Mouse (Mus musculus) heart, adult 2 months (tissue): ENCODE measurements around the gene Tmem125. TPM values are rescaled to one million over a fixed set of nuclear protein-coding genes. Genes with fewer than 3 reads are reported as not detected.

Experiments
- DNase-seq, 2 experiments: peaks; one replicate each; pipeline ENCODE4 v3.0.0; 2021
- H3K27ac ChIP-seq: fragments of 200-600 bp; 2 replicates; pipeline ENCODE4 v1.8.1; 2022
- H3K27me3 ChIP-seq: fragments of 200-500 bp; 2 replicates; pipeline ENCODE4 v1.6.1; 2012; ENCODE audit warnings: mild to moderate bottlenecking, low read length, inconsistent platforms, mixed read lengths; ENCODE audit not compliant: control insufficient read depth, insufficient read depth
- H3K36me3 ChIP-seq: fragments of 200-500 bp; 2 replicates; pipeline ENCODE4 v1.6.1; 2012; ENCODE audit warnings: low read length, inconsistent platforms; ENCODE audit not compliant: control insufficient read depth, insufficient read depth
- H3K4me1 ChIP-seq: fragments of 200-500 bp; 2 replicates; pipeline ENCODE4 v1.6.1; 2011; ENCODE audit warnings: low read length; ENCODE audit not compliant: control insufficient read depth, insufficient read depth
- H3K4me3 ChIP-seq: fragments of 200-600 bp; 2 replicates; pipeline ENCODE4 v1.8.1; 2022
- H3K79me2 ChIP-seq: fragments of 200-500 bp; replicated peaks from 2 replicates; pipeline ENCODE4 v1.6.1; 2012; ENCODE audit warnings: mild to moderate bottlenecking, inconsistent platforms, low read length, moderate library complexity, mixed read lengths; ENCODE audit not compliant: control insufficient read depth, insufficient read depth
- H3K9ac ChIP-seq: fragments of 200-500 bp; 2 replicates; pipeline ENCODE4 v1.6.1; 2012; ENCODE audit warnings: low read depth, mild to moderate bottlenecking, control low read depth, inconsistent platforms, low read length, mixed read lengths
- CTCF ChIP-seq: fragments of 200-600 bp; IDR thresholded peaks from 2 replicates; pipeline ENCODE4 v1.8.1; 2022; ENCODE audit warnings: antibody characterized with exemption, mild to moderate bottlenecking, moderate library complexity
- EP300 ChIP-seq: fragments of 200-500 bp; IDR thresholded peaks from 2 replicates; pipeline ENCODE4 v1.6.1; 2011; ENCODE audit warnings: low read depth, low read length, control low read depth; ENCODE audit not compliant: insufficient read depth
- POLR2A ChIP-seq: fragments of 200-500 bp; IDR thresholded peaks from 2 replicates; pipeline ENCODE4 v1.6.1; 2011; ENCODE audit warnings: mild to moderate bottlenecking, low read depth, low read length, control low read depth; ENCODE audit not compliant: insufficient read depth
- WGBS: fragments of 180-500 bp; shearing (Covaris S2); methylation state at CpG from one replicate; pipeline ENCODE4 v1.1.7; 2018; 5-methylcytosine and 5-hydroxymethylcytosine counted together
- intact Hi-C: fragments of 180-260 bp; cut with DNase I; formaldehyde crosslinking; loops from one replicate; pipeline ENCODE4 v1.15.1; 2025
- polyA plus RNA-seq: library from polyadenylated mRNA; depleted of rRNA; stranded (reverse); fragments of >200 nt; gene quantifications from 2 replicates; pipeline ENCODE4 v1.2.3, GENCODE M21; 2012
- total RNA-seq, 2 experiments: library from RNA; stranded (reverse); gene quantifications; 2 replicates each; pipeline ENCODE4 v1.2.3; 2021

Tmem125 gene
- total and polyA plus RNA-seq, 3 experiments = 0.70 TPM; not detected in 2

DNA sequence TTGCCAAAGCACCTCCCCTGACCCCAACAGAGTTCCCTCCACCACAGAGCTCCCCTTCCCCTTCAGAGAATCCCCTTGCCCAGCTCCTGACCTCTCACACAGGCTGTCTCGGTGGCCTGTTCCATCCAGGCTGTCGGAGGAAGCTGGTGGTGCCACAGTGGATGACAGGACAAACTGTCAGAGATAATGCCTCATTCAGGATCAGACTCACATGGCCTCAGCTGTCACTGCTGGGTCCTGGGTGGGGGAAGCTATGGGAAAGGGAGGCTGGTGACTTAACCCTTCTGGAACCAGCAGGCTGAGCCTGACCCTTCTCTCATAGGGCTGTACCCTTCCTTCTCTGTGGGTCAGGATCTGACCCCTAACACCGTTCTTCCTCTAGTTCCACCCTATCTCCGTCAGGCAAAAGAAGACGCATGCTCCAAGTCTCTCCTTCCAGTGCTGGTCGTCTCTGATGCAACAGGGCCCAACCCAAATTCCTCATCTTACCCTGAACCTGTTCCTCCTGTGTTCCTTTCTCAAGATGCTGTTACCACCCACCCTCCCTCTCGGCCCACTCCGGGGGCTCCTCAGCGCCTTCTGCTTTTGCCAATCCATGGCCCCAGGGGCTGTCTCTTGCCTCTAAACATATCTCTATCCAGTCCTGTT lies 1.2 kb downstream of the Tmem125 start:
- no peaks in the 10 kb centered on the region for H3K79me2 ChIP-seq
- intact Hi-C loops = no loop called here
- no peak overlapping the region for H3K27ac ChIP-seq
- no peak overlapping the region for H3K9ac ChIP-seq
- no peak for TF ChIP-seq POLR2A
- no peak for TF ChIP-seq EP300
- no peak for TF ChIP-seq CTCF
- H3K4me3 ChIP-seq = no peak overlapping the region
- no peak for DNase-seq
- H3K27me3 ChIP-seq = no peaks in the 10 kb centered on the region; the same call in 1 of the 2 replicates
- WGBS = 49% methylated on average over 9 of the region's 9 CpGs
- H3K36me3 ChIP-seq = no peaks in the 10 kb centered on the region
- H3K4me1 ChIP-seq = no peaks in the 10 kb centered on the region

DNA sequence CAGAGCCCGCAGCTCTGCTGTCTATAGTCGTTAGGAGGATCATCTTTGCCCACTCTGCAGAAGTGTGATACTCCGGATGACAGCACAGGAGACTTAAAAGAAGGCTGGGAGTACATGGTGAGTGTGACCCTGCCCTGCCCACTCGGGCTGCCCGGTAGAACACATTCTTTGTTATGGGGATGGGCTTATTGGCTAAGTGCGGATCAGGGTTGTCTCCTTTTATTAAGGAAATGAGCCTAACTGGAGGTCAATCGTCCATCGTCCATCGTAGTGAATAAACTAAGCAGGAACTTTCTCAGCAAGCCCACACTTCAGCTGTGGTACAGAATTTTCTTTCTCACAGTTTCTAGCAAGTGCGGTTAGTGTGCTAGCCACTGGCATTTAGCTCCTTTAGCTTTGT lies 3.9 kb downstream of the Tmem125 start:
- H3K4me3 ChIP-seq = no peak overlapping the region
- intact Hi-C loops = no loop called here
- TF ChIP-seq EP300 (no peak), CTCF (no peak), POLR2A (no peak)

DNA sequence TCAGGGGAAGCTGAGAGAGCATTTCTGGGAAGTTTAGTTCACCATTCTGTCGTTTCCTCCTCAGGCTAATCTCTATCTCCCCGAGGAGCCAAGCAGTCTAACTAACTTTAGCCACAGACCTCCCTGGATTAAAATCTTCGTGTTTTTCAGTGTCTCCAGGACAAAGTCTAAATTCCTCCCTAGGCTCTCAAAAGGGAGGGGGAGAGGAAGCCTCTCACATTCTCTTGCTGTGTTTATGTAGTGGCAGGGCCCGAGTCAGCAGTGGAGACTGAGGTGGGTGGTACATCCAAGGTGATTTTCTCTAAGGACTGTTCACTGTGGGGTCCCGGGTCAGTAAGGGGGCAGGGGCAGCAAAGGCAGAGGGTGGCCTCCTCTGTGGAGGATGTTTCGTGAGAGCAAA lies 6.0 kb downstream of the Tmem125 start:
- Histone ChIP-seq H3K4me1 (no peaks in the 10 kb centered on the region), H3K79me2 (no peaks in the 10 kb centered on the region), H3K9ac (no peak overlapping the region), H3K4me3 (no peak overlapping the region), H3K27ac (no peak overlapping the region), H3K36me3 (no peaks in the 10 kb centered on the region), H3K27me3 (no peaks in the 10 kb centered on the region; the same call in 1 of the 2 replicates)
- intact Hi-C loops = no loop called here
- 34% methylated on average over 6 of the region's 6 CpGs for WGBS
- no peak for TF ChIP-seq EP300
- no peak for TF ChIP-seq POLR2A
- TF ChIP-seq CTCF = no peak
- no peak for DNase-seq

More for the DNA sequence above, 3.9 kb downstream of the Tmem125 start:
- no peaks in the 10 kb centered on the region; the same call in 1 of the 2 replicates for H3K27me3 ChIP-seq
- DNase-seq = no peak
- 49% methylated on average over 10 of the region's 10 CpGs for WGBS
- no peaks in the 10 kb centered on the region for H3K36me3 ChIP-seq
- H3K9ac ChIP-seq = no peak overlapping the region
- H3K79me2 ChIP-seq = no peaks in the 10 kb centered on the region
- H3K27ac ChIP-seq = no peak overlapping the region
- no peaks in the 10 kb centered on the region for H3K4me1 ChIP-seq

DNA sequence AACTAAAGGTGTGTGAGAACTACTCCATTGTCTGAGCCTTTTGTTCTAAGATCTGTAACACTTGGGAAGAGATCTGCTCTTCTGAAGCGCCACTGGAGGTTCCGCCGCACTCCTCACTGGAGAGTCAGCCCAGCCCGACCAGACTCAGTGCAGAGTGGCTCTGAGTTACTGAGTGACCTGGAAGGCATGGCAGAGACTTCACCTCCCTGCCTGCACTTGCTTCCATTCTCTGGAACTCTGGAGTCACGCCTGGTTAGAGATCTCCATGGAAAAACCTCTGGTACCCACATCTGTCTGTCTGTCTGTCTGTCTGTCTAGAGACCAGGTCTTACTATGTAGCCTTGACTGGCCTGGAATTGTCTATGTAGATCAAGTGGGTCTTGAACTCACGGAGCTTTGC lies 8.2 kb downstream of the Tmem125 start:
- TF ChIP-seq EP300 = no peak
- TF ChIP-seq CTCF = no peak
- no peak for TF ChIP-seq POLR2A
- no peaks in the 10 kb centered on the region for H3K27me3 ChIP-seq
- DNase-seq = no peak
- no peaks in the 10 kb centered on the region for H3K79me2 ChIP-seq
- H3K36me3 ChIP-seq = no peaks in the 10 kb centered on the region
- H3K4me1 ChIP-seq = no peaks in the 10 kb centered on the region
- intact Hi-C loops = no loop called here
- WGBS = 82% methylated on average over 6 of the region's 6 CpGs
- H3K27ac ChIP-seq = no peak overlapping the region
- no peak overlapping the region for H3K9ac ChIP-seq
- H3K4me3 ChIP-seq = no peak overlapping the region

DNA sequence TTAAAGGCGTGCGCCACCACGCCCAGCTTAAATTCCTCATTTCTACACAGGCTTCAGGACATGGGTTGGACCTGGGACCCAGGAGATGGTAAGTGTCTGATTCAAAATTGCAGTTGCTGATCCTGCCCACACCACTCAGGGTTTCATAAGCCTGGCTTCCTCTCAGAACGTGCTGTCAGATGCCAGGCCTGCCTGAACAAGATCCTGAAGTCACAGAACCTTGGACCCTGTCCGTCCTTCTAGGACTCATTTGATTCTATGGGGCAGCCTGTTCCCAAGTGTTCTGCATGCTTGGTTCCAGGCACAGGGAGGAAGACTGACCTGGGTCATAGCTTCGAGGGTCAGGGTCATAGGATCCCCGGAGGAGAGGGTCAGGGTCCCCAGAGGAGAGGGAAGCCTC lies 10.2 kb downstream of the Tmem125 start:
- H3K79me2 ChIP-seq = no peaks in the 10 kb centered on the region
- no peaks in the 10 kb centered on the region for H3K27me3 ChIP-seq
- no peaks in the 10 kb centered on the region for H3K4me1 ChIP-seq
- TF ChIP-seq CTCF (no peak), EP300 (no peak), POLR2A (no peak)
- H3K4me3 ChIP-seq = no peak overlapping the region
- H3K36me3 ChIP-seq = no peaks in the 10 kb centered on the region
- intact Hi-C loops = no loop called here
- no peak for DNase-seq
- WGBS = 78% methylated on average over 7 of the region's 7 CpGs
- no peak overlapping the region for H3K27ac ChIP-seq
- no peak overlapping the region for H3K9ac ChIP-seq

DNA sequence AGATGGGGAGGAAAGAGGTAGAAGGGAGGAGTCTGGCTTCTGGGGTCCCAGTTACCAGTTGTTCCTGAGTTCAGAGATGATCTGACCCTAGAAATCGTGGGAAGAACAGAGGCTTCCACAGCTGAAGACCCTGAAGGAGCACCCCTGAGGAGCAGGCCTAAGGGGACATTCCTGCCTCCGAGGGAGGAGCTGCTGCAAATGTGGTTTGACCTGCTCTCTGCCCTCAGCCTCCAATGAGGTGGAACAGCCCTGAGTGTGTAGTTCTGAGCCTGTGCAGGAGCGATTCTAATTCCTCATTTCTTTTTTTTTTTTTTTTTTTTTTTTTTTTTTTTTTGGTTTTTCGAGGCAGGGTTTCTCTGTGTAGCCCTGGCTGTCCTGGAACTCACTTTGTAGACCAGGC lies 10.7 kb downstream of the Tmem125 start:
- Histone ChIP-seq H3K4me3 (no peak overlapping the region), H3K27ac (no peak overlapping the region), H3K36me3 (no peaks in the 10 kb centered on the region), H3K79me2 (no peaks in the 10 kb centered on the region), H3K9ac (no peak overlapping the region), H3K27me3 (no peaks in the 10 kb centered on the region), H3K4me1 (no peaks in the 10 kb centered on the region)
- WGBS = 64% methylated on average over 3 of the region's 4 CpGs
- TF ChIP-seq CTCF = no peak
- no peak for TF ChIP-seq EP300
- no peak for TF ChIP-seq POLR2A
- intact Hi-C loops = no loop called here
- no peak for DNase-seq
